17 mouse cellular contexts compared by ENCODE assay signal in the genomic region with DNA sequence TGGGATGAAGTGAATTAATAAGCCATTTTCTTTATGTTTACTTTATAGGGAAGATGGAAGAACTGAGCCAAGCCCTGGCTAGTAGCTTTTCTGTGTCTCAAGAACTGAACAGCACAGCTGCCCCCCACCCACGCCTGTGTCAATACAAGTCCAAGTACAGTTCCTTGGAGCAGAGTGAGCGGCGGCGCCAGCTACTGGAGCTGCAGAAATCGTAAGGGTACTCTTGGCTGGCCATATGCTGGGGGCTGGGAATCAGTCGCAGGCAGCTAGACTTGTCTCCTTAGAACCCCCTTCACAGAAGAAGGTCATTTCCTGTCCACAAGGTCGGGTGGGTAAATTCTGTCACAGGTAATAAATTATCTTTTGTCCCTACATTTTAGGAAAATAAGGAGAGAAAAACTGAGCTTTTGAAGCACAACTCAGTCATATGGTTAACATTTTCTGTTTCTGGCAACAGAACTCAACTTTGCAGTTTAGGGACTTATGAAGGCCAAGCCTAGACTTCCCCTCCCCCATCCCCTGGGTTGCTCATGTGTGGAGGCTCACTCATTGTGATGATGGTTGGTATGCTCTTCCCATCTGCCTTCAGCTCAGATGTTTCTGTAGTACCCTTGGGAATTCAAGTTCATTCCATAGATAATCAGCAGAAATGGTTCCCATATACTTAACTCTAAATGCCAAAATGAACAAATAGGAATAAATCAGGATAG. TPM values are rescaled to one million over a fixed set of nuclear protein-coding genes. Genes with fewer than 3 reads are reported as not detected.
DNase-seq lines count a peak whose midpoint lies in the region; ATAC-seq and TF ChIP-seq lines count a peak whose summit lies in the region.
"Had no signal": no experiment of that assay in that cellular context is flagged by ENCODE, and none has a peak within 500 bp of the region (broad histone marks: within the 10 kb centered on the region; RNA-seq: fewer than 3 reads in every experiment).

No protein-coding gene starts in this region.

- no peak for TF ChIP-seq EP300 in lung, postnatal 0 days (IDR thresholded peaks at IDR 0.05)

- no peak for TF ChIP-seq POLR2A in lung, adult 2 months (IDR thresholded peaks at IDR 0.05; ENCODE audit: borderline replicate concordance, extremely low read depth, low read depth, low read length)
- TF ChIP-seq POLR2A in embryonic fibroblast, embryonic 13.5 days (IDR thresholded peaks at IDR 0.05; ENCODE audit: low read depth, low read length) = no peak

- TF ChIP-seq CTCF in lung, postnatal 0 days (IDR thresholded peaks at IDR 0.05) = no peak
- TF ChIP-seq CTCF in lung, adult 2 months (IDR thresholded peaks at IDR 0.05; ENCODE audit: insufficient read depth, low read length) = no peak
- TF ChIP-seq CTCF in embryonic fibroblast, embryonic 13.5 days (IDR thresholded peaks at IDR 0.05; ENCODE audit: borderline replicate concordance, insufficient read depth, low read length) = no peak

- H3K27me3 ChIP-seq in lung, postnatal 0 days (replicated peaks; ENCODE audit: insufficient read depth, low read length) = no peaks in the 10 kb centered on the region
- H3K27me3 ChIP-seq: heart, embryonic 13.5 days; limb, embryonic 12.5 days; neural tube, embryonic 15.5 days had no signal

- no peaks in the 10 kb centered on the region for H3K36me3 ChIP-seq in lung, postnatal 0 days (ENCODE audit: insufficient read depth, low read length)

- no peak; the same call in 1 of the 2 replicates for ATAC-seq in lung, postnatal 0 days
- ATAC-seq: CD4-positive, CD25-positive, alpha-beta regulatory T cell, adult 4 months; inflammation-experienced regulatory T-cells, adult 6 months; liver, postnatal 0 days had no signal

- no peak overlapping the region for H3K4me3 ChIP-seq in lung, postnatal 0 days (ENCODE audit: low read depth, low read length)
- H3K4me3 ChIP-seq in lung, adult 2 months (replicated peaks; ENCODE audit: extremely low read depth, low read depth, low read length) = no peak overlapping the region
- H3K4me3 ChIP-seq in embryonic fibroblast, embryonic 13.5 days (ENCODE audit: insufficient read depth, low read length) = no peak overlapping the region
- H3K4me3 ChIP-seq: heart, embryonic 13.5 days; limb, embryonic 12.5 days; neural tube, embryonic 15.5 days had no signal

- H3K4me1 ChIP-seq in lung, postnatal 0 days (ENCODE audit: insufficient read depth, low read depth, low read length) = no peaks in the 10 kb centered on the region
- H3K4me1 ChIP-seq in lung, adult 2 months (ENCODE audit: control insufficient read depth, insufficient read depth, low read length) = no peaks in the 10 kb centered on the region
- no peaks in the 10 kb centered on the region for H3K4me1 ChIP-seq in embryonic fibroblast, embryonic 13.5 days (ENCODE audit: control insufficient read depth, insufficient read depth, low read length)
- H3K4me1 ChIP-seq: heart, embryonic 13.5 days; limb, embryonic 12.5 days had no signal

- no peak overlapping the region for H3K27ac ChIP-seq in lung, postnatal 0 days (ENCODE audit: low read length)
- peak overlapping the region; percentile 54 for H3K27ac ChIP-seq in embryonic fibroblast, embryonic 13.5 days (ENCODE audit: insufficient read depth, low read length)
- H3K27ac ChIP-seq: heart, embryonic 13.5 days; limb, embryonic 12.5 days; neural tube, embryonic 15.5 days had no signal

- no peak overlapping the region for H3K9ac ChIP-seq in lung, postnatal 0 days (replicated peaks; ENCODE audit: low read depth)
- H3K9ac ChIP-seq: heart, embryonic 13.5 days; limb, embryonic 12.5 days; liver, postnatal 0 days; neural tube, embryonic 15.5 days had no signal

- peak; percentile 17 for DNase-seq in heart, postnatal 4 days
- no peak for DNase-seq in heart, postnatal 14 days
- DNase-seq in lung, postnatal 0 days (ENCODE audit: low spot score) = peak; percentile 7
- DNase-seq in lung, adult 2 months = no peak
- DNase-seq in layer of hippocampus, adult 9-11 months = no peak
- no peak for DNase-seq in testis, postnatal 10 days (ENCODE audit: low spot score)
- DNase-seq: cerebellum, adult 8-10 months; gastrocnemius, postnatal 36 days; liver, postnatal 0 days; retina, postnatal 1 day had no signal

- H3K9me3 ChIP-seq in lung, postnatal 0 days (ENCODE audit: low read length) = no peaks in the 10 kb centered on the region
- H3K9me3 ChIP-seq: limb, embryonic 12.5 days; neural tube, embryonic 15.5 days had no signal

- 26% methylated on average over 7 of the region's 7 CpGs for WGBS in lung, postnatal 0 days
- WGBS in lung, adult 2 months = 40% methylated on average over 7 of the region's 7 CpGs

- intact Hi-C loops in heart, postnatal 14 days (cut with DNase I) = no loop called here

- no peak overlapping the region for H3K4me2 ChIP-seq in lung, postnatal 0 days (replicated peaks; ENCODE audit: low read depth, low read length)
- H3K4me2 ChIP-seq: heart, embryonic 13.5 days; limb, embryonic 12.5 days; midbrain, embryonic 11.5 days; neural tube, embryonic 15.5 days had no signal

RNA-seq across cellular contexts. Expression of a gene that starts 6.4 kb away (rescaled TPM):
- total RNA-seq in heart, postnatal 4 days (2021) = 1 to 10 TPM; 8.6 to 9.1 TPM
- total RNA-seq in heart, postnatal 14 days (2021) = 1 to 10 TPM; 8.9 to 9.9 TPM
- polyA plus RNA-seq in lung, postnatal 0 days (2015; fragmentation: Nextera tagmentation; extraction: Ambion mirVana) = 12.2 and 12.7 TPM in 2 replicates
- 3.8 and 5.0 TPM in 2 replicates for polyA plus RNA-seq in lung, adult 2 months (2012; rRNA removed)
- polyA plus RNA-seq in embryonic fibroblast, embryonic 13.5 days (2011; ENCODE audit: insufficient read length, low read depth, missing spikeins) = 14.1 and 14.5 TPM in 2 replicates

RNA-seq across cellular contexts. Expression of a gene that starts 19.8 kb away (rescaled TPM):
- total RNA-seq in heart, postnatal 4 days (2021) = 10 to 100 TPM; 53.5 to 54.4 TPM
- total RNA-seq in heart, postnatal 14 days (2021) = 10 to 100 TPM; 45.6 to 46.6 TPM
- polyA plus RNA-seq in lung, postnatal 0 days (2015; fragmentation: Nextera tagmentation; extraction: Ambion mirVana) = 84.7 and 87.7 TPM in 2 replicates
- 195 and 264 TPM in 2 replicates for polyA plus RNA-seq in lung, adult 2 months (2012; rRNA removed)
- 92.7 and 107 TPM in 2 replicates for polyA plus RNA-seq in embryonic fibroblast, embryonic 13.5 days (2011; ENCODE audit: insufficient read length, low read depth, missing spikeins)

RNA-seq across cellular contexts. Expression of a gene that starts 28.9 kb away (rescaled TPM):
- 10 to 100 TPM; 11.7 to 13.9 TPM for total RNA-seq in heart, postnatal 4 days (2021)
- 10 to 100 TPM in 1 of 2 experiments, 1 to 10 TPM in 1; 9.9 to 11.7 TPM for total RNA-seq in heart, postnatal 14 days (2021)
- 8.7 and 8.9 TPM in 2 replicates for polyA plus RNA-seq in lung, postnatal 0 days (2015; fragmentation: Nextera tagmentation; extraction: Ambion mirVana)
- polyA plus RNA-seq in lung, adult 2 months (2012; rRNA removed) = 22.4 and 23.6 TPM in 2 replicates
- polyA plus RNA-seq in embryonic fibroblast, embryonic 13.5 days (2011; ENCODE audit: insufficient read length, low read depth, missing spikeins) = 18.1 and 20.7 TPM in 2 replicates

RNA-seq across cellular contexts. Expression of a gene that starts 37.6 kb away (rescaled TPM):
- 10 to 100 TPM; 24.5 to 25.1 TPM for total RNA-seq in heart, postnatal 4 days (2021)
- 10 to 100 TPM; 13.5 to 16.3 TPM for total RNA-seq in heart, postnatal 14 days (2021)
- 20.1 and 22.8 TPM in 2 replicates for polyA plus RNA-seq in lung, postnatal 0 days (2015; fragmentation: Nextera tagmentation; extraction: Ambion mirVana)
- polyA plus RNA-seq in lung, adult 2 months (2012; rRNA removed) = 30.3 and 35.4 TPM in 2 replicates
- 74.5 and 79.8 TPM in 2 replicates for polyA plus RNA-seq in embryonic fibroblast, embryonic 13.5 days (2011; ENCODE audit: insufficient read length, low read depth, missing spikeins)

Comparison
In these comparisons a context has a peak if more than half of its experiments do, and no peak if none do; other contexts are left out.
1. DNase-seq: peak in heart, postnatal 4 days (single experiment) and lung, postnatal 0 days (single experiment); none in heart, postnatal 14 days (0 of 2), lung, adult 2 months (single experiment), layer of hippocampus, adult 9-11 months (single experiment) and testis, postnatal 10 days (single experiment).